Mouse (Mus musculus) kidney, embryonic 15.5 days (tissue): ENCODE measurements around the gene Rptor. TPM values are rescaled to one million over a fixed set of nuclear protein-coding genes. Genes with fewer than 3 reads are reported as not detected.

ENCODE experiments used
- ATAC-seq: fragments of 200-750 bp; cut with Nextera tagmentation; replicated peaks from 2 replicates; pipeline ENCODE4 v1.8.0; 2017; ENCODE audit warnings: moderate TSS enrichment; ENCODE audit not compliant: low FRiP score
- H3K27ac ChIP-seq: fragments of 300-500 bp; sonication (generic); 2 replicates; pipeline ENCODE4 v1.5.1; 2015; ENCODE audit warnings: mild to moderate bottlenecking, inconsistent platforms
- H3K27me3 ChIP-seq: fragments of 300-500 bp; sonication (generic); 2 replicates; pipeline ENCODE4 v1.6.1; 2015; ENCODE audit warnings: inconsistent platforms
- H3K36me3 ChIP-seq: fragments of 300-500 bp; sonication (generic); 2 replicates; pipeline ENCODE4 v1.6.1; 2015; ENCODE audit warnings: inconsistent platforms
- H3K4me1 ChIP-seq: fragments of 300-500 bp; sonication (generic); 2 replicates; pipeline ENCODE4 v1.6.1; 2015; ENCODE audit warnings: inconsistent platforms
- H3K4me2 ChIP-seq: fragments of 300-500 bp; sonication (generic); 2 replicates; pipeline ENCODE4 v1.6.1; 2015; ENCODE audit warnings: moderate library complexity, mild to moderate bottlenecking, inconsistent platforms
- H3K4me3 ChIP-seq: fragments of 300-500 bp; sonication (generic); replicated peaks from 2 replicates; pipeline ENCODE4 v1.5.1; 2015; ENCODE audit warnings: mild to moderate bottlenecking, inconsistent platforms
- H3K9ac ChIP-seq: fragments of 300-500 bp; sonication (generic); 2 replicates; pipeline ENCODE4 v1.6.1; 2015; ENCODE audit warnings: mild to moderate bottlenecking, inconsistent platforms
- H3K9me3 ChIP-seq: fragments of 300-500 bp; sonication (generic); replicated peaks from 2 replicates; pipeline ENCODE4 v1.6.1; 2016; ENCODE audit warnings: inconsistent platforms
- WGBS: fragments of 180-500 bp; shearing (Covaris S2); methylation state at CpG from one replicate; pipeline ENCODE4 v1.1.7; 2015; ENCODE audit warnings: mixed read lengths; 5-methylcytosine and 5-hydroxymethylcytosine counted together
- polyA plus RNA-seq: library from polyadenylated mRNA; unstranded; fragments of >200 nt; fragmentation: Nextera tagmentation; extraction: Ambion mirVana; gene quantifications from 2 replicates; pipeline ENCODE4 v1.2.1, GENCODE M21; 2015

Gene Rptor
- polyA plus RNA-seq, 1 experiment from 2014 or later = 13.1 TPM

DNA sequence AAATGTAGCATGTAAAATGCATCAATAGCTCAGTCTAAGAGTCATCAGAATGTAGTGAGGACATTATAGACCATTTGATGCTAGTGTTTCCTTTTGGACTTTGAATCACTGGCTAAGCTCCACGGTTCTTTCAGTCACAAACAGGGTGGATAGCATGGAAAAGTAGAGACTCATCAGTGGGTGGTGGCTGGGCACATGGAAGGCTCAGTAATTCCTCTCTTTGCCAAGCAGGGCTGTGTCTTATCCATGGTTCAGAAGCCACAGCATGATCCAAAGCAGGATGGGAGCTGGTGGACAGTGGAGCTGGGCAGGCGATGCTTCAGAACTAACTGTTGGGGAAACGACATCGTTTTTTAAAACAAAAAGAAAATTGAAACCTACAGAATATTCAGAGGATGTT, 179.0 kb downstream of the Rptor start:
- no peak overlapping the region for H3K9ac ChIP-seq
- H3K27me3 ChIP-seq = no peaks in the 10 kb centered on the region
- no peak overlapping the region for H3K4me2 ChIP-seq
- 88% methylated on average over 4 of the region's 4 CpGs for WGBS
- no peak for ATAC-seq
- H3K4me1 ChIP-seq = no peaks in the 10 kb centered on the region
- no peak overlapping the region for H3K27ac ChIP-seq
- H3K36me3 ChIP-seq = peaks cover 33% of the 10 kb centered on the region
- no peak overlapping the region for H3K4me3 ChIP-seq
- no peaks in the 10 kb centered on the region for H3K9me3 ChIP-seq

DNA sequence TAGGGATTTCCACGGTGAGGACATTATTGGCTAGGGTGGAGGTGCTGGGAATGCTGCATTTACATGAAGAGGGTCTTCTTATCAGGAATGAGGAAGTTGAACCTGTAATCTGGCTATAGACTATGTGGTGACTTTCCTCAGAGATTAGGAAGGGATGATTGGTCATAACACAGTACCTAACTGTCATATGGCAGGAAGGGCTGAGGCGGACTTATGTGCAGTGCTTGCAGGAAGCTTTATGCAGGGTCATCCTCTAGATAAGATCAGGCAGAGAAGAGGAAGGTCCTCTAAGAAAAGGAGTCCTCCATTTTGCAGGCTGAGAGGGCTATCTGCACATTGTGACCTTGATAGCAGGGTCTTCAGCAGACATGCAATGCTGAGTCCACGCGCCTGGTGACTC, 180.9 kb downstream of the Rptor start:
- no peak overlapping the region for H3K9ac ChIP-seq
- H3K4me2 ChIP-seq = no peak overlapping the region
- no peaks in the 10 kb centered on the region for H3K27me3 ChIP-seq
- H3K9me3 ChIP-seq = no peaks in the 10 kb centered on the region
- H3K27ac ChIP-seq = no peak overlapping the region
- peaks cover 34% of the 10 kb centered on the region for H3K36me3 ChIP-seq
- ATAC-seq = no peak
- no peak overlapping the region for H3K4me3 ChIP-seq
- H3K4me1 ChIP-seq = peaks cover 5% of the 10 kb centered on the region
- 86% methylated on average over 4 of the region's 4 CpGs for WGBS

DNA sequence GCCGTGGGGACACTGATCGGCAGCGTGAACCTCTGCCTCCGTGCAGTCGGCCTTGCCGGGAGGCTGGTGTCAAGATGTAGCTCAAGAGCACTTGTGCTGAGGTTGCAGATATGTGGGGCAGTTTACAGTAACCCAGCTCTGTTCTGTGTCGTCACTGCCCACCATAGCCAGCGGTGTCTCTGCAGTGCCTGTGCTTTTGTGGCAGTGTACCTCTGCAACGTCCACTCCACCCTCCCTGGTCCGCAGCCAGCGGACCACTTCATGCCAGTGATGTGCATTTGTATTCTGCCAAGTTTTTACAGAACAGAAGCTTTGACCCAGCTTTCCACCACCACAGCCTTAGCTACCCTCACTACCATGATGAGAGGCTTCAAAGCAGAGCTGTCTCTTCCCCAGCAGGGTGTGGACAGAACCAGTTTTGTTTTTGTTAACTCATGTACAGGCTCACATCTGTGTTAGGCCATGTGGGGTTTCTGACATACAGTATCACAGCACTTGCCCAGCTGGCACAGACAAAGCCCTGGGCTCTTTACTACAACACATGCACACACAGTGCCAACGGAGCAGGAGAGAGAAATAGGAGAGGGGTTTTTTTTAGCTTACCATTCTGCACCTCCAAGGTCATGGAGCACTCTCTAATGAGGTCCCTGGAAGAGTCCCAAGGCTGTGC, 182.1 kb downstream of the Rptor start:
- Histone ChIP-seq H3K4me1 (peaks cover 12% of the 10 kb centered on the region), H3K36me3 (peaks cover 31% of the 10 kb centered on the region)
- 92% methylated on average over 12 of the region's 12 CpGs for WGBS

DNA sequence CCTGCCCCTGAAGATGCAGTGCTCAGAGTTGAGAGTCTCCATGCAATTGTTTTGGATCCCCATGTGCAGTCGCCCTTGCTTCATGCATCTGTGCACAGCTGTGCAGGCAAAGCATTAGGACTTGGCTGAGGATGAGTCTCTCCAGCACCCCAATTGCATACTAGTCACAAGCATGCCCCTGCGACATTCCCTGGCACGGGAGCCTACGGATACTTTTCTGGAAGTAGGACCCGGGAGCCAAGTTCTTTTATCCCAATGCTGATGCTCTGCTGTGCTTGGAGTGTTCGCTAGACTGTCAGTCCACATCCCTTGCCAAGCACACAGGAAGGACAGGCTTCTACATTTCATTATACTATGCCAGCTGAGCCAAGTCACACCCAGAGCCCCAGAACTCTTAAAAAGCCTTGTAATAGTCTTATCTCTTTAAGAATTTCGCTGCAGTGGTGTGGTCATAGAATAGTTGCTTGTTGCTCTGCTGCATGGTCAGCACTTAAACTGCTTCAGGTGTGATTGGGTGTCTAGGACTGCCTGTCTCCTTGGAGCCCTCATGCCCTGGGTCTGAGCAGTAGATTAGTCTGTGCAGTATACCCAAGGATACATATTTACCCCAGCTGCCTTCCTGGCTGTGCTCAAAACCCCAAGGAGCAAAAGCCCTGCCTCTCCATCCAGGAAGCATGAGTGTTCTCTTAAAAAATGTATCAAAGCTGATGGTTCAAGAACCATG, 183.1 kb downstream of the Rptor start:
- 85% methylated on average over 7 of the region's 7 CpGs for whole genome bisulfite sequencing
- no peak overlapping the region for H3K9ac ChIP-seq

More for the DNA sequence above, 182.1 kb downstream of the Rptor start:
- Histone ChIP-seq H3K9ac (no peak overlapping the region), H3K4me2 (no peak overlapping the region), H3K4me3 (no peak overlapping the region), H3K27ac (no peak overlapping the region), H3K9me3 (no peaks in the 10 kb centered on the region), H3K27me3 (no peaks in the 10 kb centered on the region)
- no peak for ATAC-seq

DNA sequence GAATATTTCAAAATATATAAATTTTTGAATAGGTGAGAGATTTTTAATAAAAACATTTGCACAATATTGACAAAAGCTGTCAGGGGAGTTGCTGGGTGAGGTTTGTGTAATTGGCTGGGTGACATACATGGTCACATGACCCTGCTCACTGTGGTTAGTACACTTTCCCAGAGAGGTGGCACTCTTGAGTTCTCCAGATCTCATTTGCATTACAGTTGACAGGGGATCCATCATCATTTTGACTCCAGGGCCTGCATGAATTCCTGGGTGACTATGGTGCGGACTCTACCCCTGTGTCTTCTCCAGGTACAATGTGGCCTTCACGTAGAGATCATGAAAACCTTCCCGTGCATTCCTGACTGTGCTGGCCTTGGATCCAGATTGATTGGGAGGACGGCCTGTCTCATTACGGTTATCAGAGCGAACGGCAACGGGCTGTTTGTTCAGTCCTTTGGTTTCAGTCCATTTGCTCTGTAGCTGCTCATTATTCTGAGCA, 183.7 kb downstream of the Rptor start:
- no peaks in the 10 kb centered on the region for H3K9me3 ChIP-seq
- ATAC-seq = no peak
- no peak overlapping the region for H3K9ac ChIP-seq
- no peak overlapping the region for H3K4me2 ChIP-seq
- H3K4me1 ChIP-seq = peaks cover 26% of the 10 kb centered on the region
- no peak overlapping the region for H3K4me3 ChIP-seq
- WGBS = 75% methylated on average over 8 of the region's 8 CpGs
- H3K27ac ChIP-seq = no peak overlapping the region
- H3K27me3 ChIP-seq = no peaks in the 10 kb centered on the region
- H3K36me3 ChIP-seq = peaks cover 15% of the 10 kb centered on the region

More for the DNA sequence above, 183.1 kb downstream of the Rptor start:
- Histone ChIP-seq H3K27ac (no peak overlapping the region), H3K27me3 (no peaks in the 10 kb centered on the region), H3K4me1 (peaks cover 20% of the 10 kb centered on the region), H3K36me3 (peaks cover 21% of the 10 kb centered on the region), H3K4me2 (no peak overlapping the region), H3K4me3 (no peak overlapping the region), H3K9me3 (no peaks in the 10 kb centered on the region)
- no peak for ATAC-seq

DNA sequence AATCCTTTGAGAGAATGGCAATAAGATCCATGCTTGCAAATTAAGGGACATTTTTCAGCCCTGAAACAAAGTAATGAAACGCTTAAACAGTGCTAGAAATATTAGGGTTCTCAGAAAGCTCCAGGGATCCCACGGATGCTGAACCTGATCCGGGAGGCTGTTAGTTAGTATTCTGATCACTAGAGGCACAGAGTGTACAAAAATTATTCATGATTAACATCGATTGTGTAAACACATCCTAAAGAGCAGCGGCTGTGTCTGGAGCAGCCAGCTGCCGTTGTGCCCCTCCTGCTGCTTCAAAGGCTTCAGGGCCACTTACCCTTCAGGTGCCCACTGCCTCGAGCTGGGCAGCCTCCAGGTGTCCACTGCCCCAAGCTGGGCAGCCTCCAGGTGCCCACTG, 185.8 kb downstream of the Rptor start:
- Histone ChIP-seq H3K9me3 (no peaks in the 10 kb centered on the region), H3K36me3 (peaks cover 3% of the 10 kb centered on the region; the same call in 1 of the 2 replicates), H3K4me2 (no peak overlapping the region), H3K9ac (no peak overlapping the region), H3K4me3 (no peak overlapping the region), H3K27ac (no peak overlapping the region), H3K4me1 (peaks cover 46% of the 10 kb centered on the region), H3K27me3 (no peaks in the 10 kb centered on the region)
- ATAC-seq = no peak
- 75% methylated on average over 7 of the region's 7 CpGs for WGBS

DNA sequence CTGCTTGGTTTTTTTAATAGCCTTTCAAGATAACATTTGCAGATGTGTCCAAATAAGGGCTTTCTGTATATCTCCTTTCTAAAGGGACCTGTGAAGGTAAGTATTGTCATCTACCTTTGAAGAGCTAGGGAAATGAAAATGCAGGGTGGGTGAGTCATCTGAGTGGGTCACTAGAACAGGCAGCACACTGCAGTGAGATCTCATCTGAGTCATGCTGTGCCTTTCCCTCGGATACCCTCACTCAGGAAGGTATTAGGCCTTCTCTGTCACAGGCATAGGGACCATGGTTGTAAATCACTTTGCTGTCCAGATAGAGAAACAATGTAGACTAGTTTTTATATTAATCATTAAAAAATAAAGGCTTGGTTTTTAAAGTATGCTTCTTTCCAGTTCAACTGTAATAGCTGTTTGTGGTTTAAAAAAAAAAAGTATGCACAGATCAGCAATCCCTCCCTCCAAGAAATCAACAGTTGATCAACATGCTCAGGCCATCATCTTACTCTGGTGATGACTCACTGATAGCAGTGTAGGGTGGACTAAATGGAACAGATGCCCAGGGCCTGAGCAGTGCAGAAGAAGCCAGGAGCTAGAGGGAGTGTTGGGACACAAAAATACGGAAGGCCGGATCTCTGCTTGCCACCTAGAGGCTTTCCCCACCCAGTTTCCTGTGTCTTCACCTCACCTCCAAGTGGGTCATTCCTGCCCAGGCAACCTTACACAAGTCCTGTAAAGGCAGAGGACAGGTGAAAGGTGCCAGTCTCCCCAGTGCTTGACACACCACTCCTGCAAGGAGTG, 186.4 kb downstream of the Rptor start:
- H3K27me3 ChIP-seq = no peaks in the 10 kb centered on the region
- no peak for ATAC-seq
- H3K27ac ChIP-seq = no peak overlapping the region
- no peak overlapping the region for H3K9ac ChIP-seq
- no peak overlapping the region for H3K4me3 ChIP-seq
- peaks cover 3% of the 10 kb centered on the region; the same call in 1 of the 2 replicates for H3K36me3 ChIP-seq
- no peak overlapping the region for H3K4me2 ChIP-seq
- WGBS = 69% methylated on average over 3 of the region's 3 CpGs
- peaks cover 53% of the 10 kb centered on the region for H3K4me1 ChIP-seq
- H3K9me3 ChIP-seq = no peaks in the 10 kb centered on the region

DNA sequence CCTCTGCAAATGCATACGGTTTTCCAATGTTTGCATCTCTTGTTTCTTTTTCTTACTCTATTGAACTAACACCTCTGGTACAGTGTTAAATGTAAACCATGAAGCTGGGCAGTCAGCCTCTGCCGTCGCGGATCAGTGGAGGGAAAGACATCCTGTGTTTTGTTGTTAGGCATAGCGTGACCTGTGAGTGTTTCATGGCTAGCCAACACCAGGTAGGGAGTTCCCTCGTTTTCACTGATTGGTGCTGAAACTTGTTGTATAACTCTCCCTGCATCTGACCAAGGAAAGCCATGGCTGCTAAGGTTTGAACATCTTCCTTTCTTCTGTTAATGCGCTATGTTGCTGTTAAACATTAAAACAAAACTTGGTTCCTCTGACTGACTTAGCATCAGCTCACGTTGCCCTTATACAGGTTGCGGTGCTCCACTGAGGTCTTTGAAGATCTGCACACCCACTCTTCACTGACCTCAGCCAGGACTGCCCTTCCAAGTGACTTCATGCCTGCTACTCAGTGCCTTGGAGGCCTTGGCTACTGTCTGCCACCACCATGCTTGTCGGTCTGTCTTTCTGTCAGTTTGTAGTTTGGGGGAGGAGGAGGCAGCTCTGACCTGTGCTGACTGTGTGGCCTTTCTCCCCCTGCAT, 189.3 kb downstream of the Rptor start:
- peaks cover 75% of the 10 kb centered on the region for H3K4me1 ChIP-seq
- peak; percentile 70 for ATAC-seq
- WGBS = 46% methylated on average over 10 of the region's 10 CpGs

DNA sequence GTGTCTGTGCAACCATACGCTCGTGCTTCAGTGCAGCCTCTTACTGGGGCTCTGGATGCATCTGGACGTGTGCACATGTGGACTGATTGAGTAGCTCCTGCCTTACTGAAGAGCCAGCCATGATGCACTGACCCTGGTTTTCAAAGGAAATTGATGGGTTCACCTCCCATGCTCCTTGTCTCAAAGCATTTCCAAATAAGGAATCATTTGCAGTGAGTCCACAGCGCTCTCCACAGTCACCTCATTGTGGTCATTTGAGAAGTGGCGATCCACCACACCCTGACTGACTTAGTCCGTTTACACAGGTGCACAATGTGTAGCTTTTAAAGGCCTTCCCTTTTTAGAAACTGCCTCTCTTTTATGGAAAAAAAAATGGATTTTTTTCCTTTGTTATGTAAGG, 190.7 kb downstream of the Rptor start:
- no peak overlapping the region for H3K9ac ChIP-seq
- 43% methylated on average over 6 of the region's 6 CpGs for WGBS
- H3K27me3 ChIP-seq = no peaks in the 10 kb centered on the region
- H3K4me2 ChIP-seq = no peak overlapping the region
- no peak for ATAC-seq
- H3K9me3 ChIP-seq = no peaks in the 10 kb centered on the region
- no peaks in the 10 kb centered on the region for H3K36me3 ChIP-seq
- H3K4me3 ChIP-seq = no peak overlapping the region
- peaks cover 78% of the 10 kb centered on the region for H3K4me1 ChIP-seq
- H3K27ac ChIP-seq = peak overlapping the region; percentile 83

More for the DNA sequence above, 189.3 kb downstream of the Rptor start:
- Histone ChIP-seq H3K9me3 (no peaks in the 10 kb centered on the region), H3K36me3 (no peaks in the 10 kb centered on the region), H3K27me3 (no peaks in the 10 kb centered on the region), H3K27ac (peak overlapping the region; percentile 83), H3K4me2 (no peak overlapping the region), H3K4me3 (no peak overlapping the region), H3K9ac (no peak overlapping the region)

DNA sequence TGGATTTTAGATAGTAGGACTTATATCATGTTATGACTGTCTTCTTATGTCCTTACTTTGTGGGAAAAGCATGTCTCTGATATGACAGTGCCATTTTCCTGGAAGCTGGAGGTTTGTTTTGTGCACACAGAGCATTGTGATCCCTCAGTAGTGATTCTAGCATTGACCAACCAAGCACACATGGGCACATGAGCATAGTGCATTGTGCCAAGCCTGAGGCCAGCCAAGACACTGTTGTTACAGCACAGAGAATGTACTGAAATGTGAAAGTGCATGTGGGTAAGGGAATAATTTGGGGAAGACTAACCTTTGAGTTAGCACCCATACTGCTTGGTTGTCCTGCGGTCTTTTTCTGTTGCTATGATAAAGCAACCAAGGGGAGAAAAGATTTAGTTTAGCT, 191.3 kb downstream of the Rptor start:
- H3K9ac ChIP-seq = no peak overlapping the region
- 89% methylated on average over 1 of the region's 1 CpGs for WGBS
- H3K27me3 ChIP-seq = no peaks in the 10 kb centered on the region
- H3K4me2 ChIP-seq = no peak overlapping the region
- H3K36me3 ChIP-seq = 0 out of 2 replicates have a peak, but pooled peaks cover 5% of the 10 kb centered on the region
- no peak overlapping the region for H3K4me3 ChIP-seq
- H3K4me1 ChIP-seq = peaks cover 76% of the 10 kb centered on the region
- peak overlapping the region; percentile 57; the same call in 1 of the 2 replicates for H3K27ac ChIP-seq
- H3K9me3 ChIP-seq = no peaks in the 10 kb centered on the region
- ATAC-seq = no peak

DNA sequence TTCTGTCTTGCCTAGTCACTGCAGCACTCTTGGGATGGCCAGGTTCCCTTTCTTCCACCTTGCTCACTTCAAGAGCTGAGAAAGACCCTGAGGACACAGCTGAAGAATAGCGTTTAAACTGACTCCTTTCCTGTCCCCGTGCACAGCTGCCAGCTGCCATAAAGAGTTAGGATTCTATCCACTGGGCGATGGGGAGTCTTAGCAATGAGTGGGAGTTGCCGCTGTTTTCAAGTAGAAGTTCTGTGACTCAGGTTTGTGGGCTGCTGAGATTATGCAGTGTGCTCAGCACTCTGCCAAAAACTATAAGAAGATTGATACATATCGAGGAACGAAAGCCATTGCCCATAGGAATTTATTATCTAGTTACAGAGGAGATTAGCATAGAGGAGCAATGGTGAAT, 192.0 kb downstream of the Rptor start:
- no peak overlapping the region for H3K4me3 ChIP-seq
- no peak overlapping the region for H3K4me2 ChIP-seq
- ATAC-seq = no peak
- H3K27ac ChIP-seq = peak overlapping the region; percentile 57; the same call in 1 of the 2 replicates
- no peak overlapping the region for H3K9ac ChIP-seq
- WGBS = 26% methylated on average over 6 of the region's 6 CpGs
- H3K36me3 ChIP-seq = peaks cover 8% of the 10 kb centered on the region
- peaks cover 81% of the 10 kb centered on the region for H3K4me1 ChIP-seq
- H3K9me3 ChIP-seq = no peaks in the 10 kb centered on the region
- H3K27me3 ChIP-seq = no peaks in the 10 kb centered on the region
